Mouse (Mus musculus) natural killer cell, adult 2 months (primary cell): ENCODE results near the gene Litaf.
"Not testable (repeated sequence)": the region's sequence is repeated elsewhere in the genome, so short reads cannot be mapped to it uniquely, and the experiment has no call there.

Experiments
- DNase-seq, 2 experiments: peaks; one replicate each; pipeline ENCODE4 v3.0.0; 2022; ENCODE audit warnings: low spot score in 2 of 2

The Litaf gene

GRCm38 (mm10) chr16:11023618-11024017 lies 42.3 kb downstream of the Litaf start:
- DNase-seq = no peak

- no peak for DNase-seq
These were observed 43.9 kb downstream of the Litaf start for GRCm38 (mm10) chr16:11022113-11022489.

- no peak for DNase-seq
These were observed 44.4 kb downstream of the Litaf start for GRCm38 (mm10) chr16:11021403-11022112.

DNA sequence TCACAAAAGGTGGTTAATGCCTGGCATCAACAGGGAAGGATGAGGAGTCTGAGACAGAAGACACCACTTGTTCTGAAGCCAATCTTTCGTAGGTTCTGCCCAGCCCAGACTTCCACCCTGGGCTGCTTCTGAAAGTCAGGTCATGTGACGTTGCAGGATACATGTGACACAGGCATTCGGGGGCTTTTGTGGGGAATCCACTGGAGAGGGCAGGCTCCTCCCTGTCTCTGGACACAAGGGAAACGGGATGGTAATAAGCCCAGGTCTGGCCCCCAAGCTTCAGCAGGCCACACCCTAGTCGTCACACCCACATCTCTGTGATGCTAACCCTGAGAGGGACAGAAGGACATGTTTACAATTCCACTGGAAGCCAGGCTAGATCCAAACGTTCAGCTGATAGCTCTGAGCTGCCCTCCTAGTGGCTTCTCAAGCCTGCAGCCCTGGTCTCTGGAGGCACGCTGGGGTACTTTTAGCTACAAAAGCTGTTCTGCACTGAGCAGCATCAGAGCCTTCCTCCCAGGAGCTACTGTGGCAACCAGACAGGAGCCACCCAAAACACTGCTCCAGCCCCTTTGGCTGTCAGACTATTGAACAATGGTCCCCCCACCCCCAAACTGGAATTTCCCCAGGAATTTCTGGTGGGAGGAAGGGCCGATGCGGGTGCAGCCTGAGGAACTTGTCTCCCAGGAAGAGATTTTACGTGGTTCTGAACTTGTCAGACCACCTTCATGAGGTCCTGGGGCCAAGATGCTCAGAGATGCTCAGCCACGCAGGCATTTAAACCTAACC lies 48.0 kb downstream of the Litaf start:
- DNase-seq = no peak

GRCm38 (mm10) chr16:11016353-11016752 lies 49.6 kb downstream of the Litaf start:
- no peak for DNase-seq

DNA sequence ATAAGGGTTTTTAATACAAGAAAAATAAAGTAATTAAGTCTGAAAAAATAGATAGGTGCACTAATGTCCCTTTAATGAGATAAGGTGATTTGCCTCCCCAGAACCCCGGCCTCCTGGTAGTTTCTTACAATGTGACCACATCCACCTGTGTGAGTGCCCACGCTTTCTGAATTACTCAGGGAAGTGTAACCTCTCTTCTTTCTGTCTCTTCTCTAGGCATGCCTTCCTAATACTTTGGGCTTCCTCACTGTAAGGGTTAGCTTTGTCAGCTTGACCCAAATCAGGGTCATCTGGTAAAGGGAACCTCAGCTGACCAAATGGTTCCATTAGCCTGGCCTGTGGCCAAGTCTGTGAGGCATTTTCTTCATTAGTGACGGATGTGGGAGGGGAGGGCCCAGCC lies 51.5 kb downstream of the Litaf start:
- no peak for DNase-seq

- DNase-seq = not testable (repeated sequence)
These were observed 52.4 kb downstream of the Litaf start for GRCm38 (mm10) chr16:11013464-11014147.

- peak; percentile 55 to 64 for DNase-seq
These were observed 53.1 kb downstream of the Litaf start for GRCm38 (mm10) chr16:11012571-11013463.

DNA sequence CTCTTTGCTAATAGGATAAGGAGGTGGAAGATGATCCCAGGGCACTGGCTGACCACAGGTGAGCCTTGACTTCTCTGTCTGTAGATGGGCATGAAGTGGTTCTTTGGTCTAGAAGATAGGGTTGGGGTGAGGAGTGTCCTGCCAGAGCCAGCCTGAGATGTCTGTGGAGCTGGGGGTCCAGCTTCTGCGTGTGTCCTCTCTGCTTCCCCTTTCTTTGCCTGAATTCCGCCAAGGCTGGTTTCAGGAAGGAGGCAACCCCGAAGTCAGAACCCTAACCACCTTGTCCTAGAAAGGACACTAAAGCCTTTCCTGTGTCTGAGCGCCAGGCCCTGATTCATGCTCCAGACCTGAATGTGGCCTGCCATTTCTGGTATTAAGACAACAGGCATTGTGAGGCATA lies 54.0 kb downstream of the Litaf start:
- DNase-seq = no peak

GRCm38 (mm10) chr16:11011206-11011605 lies 54.8 kb downstream of the Litaf start:
- DNase-seq = no peak

DNA sequence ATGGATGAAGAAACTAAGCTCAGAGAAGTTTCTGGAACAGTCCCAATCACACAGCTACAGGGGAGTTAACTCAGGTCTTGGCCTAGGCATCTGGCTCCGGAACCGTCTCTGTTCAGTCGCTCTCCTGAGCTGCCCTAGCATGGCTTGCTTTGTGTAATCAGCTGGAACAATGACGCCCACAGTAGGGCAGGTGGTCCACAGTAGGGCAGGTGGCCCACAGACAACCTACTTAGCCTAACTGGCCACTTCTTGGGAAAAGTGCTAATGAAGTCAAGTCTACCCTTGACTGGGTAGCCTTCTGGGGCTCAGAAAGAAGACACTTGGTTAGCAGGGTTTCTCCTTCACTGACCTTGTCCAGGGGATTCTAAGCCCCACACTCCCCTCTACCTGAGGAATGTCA lies 55.7 kb downstream of the Litaf start:
- DNase-seq = no peak

DNA sequence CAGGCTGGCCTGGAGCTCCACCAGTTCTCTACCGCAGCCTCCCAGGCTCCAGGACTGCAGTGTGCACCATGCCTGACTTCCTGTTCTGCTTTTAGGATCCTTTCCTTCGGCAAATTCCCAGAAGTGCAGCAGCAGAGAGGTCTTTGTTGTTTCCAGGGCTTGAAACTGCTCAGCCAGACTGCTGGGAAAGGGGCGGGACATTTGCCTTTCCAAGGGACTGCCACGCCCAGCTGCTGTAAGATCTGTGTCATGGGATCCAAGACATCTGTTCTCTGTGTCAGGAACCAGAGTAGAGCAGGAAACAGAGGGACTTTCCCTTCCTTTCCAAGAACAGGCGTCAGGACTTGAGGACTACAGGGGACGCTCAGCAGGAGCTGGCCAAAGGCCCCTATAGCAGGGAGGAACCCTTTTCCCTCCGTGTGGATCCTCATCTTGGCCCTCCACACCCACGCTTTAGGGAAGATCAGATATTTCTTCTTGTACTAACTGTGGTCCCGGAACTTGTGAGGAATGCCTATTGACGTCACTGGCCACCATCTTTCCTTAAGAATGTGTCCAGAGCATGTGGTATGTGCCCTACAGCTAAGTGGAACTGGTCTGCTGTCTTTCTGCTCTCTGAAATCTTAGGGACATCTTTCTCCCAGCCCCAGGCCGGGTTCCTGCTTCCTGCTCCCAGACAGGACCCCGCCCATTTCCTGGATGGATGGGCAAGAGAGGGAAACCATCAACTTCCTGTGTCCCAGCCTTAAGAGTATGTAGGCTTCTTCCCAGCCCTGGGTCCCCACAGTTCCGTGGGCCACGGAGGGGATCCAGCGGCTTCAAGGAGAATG lies 57.6 kb downstream of the Litaf start:
- no peak for DNase-seq

DNA sequence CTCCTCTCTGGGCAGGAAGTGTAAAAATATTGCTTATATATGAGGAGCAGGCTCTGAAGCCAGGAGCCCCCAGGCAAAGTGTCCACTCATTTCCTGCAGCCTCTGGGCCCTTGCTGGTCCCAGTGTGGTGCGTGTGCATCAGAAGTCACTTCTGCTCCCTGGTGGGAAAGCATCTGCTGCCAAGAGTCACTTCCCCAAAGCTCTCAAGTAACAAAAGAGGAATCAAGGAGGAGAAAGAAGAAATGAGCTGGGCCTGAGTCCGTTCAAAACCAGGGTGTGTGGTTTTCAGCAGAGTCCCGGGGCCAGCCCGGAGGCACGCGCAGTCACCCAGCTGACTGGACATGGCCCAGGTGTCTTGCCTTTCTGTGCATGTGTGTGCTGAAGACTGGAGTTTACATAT lies 59.9 kb downstream of the Litaf start:
- peak in 1 of 2 experiments; percentile 26 for DNase-seq

DNA sequence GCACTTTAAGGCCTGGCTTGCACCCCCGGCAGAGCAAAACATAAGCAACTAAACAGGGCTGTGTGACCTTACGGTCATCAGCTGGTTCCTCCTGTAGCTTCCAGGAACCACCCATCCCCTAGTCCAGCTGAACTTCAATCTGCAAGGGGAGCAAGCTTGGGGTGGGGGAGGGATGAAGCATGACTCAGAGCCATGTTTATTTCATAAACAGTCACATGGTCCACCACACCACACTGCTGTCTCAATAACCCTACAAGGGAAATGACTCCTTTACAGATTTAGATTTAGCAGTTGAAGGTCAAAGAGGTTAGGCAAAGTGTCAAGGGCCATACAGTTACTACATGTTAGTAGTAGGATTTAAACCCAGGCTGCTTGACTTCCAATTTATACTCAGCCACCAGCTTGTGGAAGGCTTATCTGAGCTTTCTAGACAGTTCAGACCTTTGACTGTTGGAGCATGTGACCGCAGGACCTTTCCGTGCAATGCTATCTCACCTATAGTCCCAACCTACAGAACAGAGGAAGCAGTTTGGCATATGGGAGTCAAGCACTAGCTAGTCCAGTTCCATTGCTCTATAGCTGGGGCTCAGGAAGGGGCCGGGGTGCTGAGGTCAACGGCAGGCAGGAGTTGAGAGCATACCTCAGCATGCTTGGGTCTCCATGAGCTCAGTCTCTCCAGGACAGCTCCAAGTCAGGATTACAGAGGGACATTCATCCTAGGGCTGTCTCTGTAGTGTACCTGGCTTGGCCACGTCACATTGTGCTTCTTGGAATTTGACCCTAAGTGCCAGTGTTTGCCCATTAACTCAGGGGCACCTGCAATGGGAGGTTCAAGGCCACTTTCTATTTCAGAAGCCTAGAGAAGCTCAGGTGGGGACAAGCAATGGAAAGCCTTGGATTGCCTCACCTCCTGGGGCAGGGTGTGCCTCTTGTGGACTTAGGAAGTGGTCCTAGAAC lies 64.0 kb downstream of the Litaf start:
- DNase-seq = no peak

DNA sequence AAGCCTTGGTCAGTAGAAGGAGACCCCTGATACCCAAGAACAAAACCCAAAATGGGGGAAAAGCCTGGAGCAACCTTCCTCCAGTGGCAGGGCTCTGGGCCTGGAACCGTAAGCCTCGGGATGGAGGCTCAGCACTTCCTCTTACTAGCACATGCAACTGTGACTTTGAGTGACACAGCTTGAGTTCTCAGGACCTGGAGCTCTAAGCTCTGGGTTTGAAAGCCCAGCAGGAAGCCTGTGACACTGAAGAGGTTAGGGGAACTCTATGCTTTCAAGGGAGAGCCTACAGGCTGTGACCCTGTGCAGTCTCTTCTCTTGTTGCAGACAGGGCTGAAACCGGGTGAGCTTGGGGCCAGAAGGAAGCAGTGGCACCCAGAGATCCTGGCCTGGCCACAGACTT lies 66.1 kb downstream of the Litaf start:
- no peak for DNase-seq

- DNase-seq = no peak
These were observed 67.7 kb downstream of the Litaf start for GRCm38 (mm10) chr16:10998224-10998623.

DNA sequence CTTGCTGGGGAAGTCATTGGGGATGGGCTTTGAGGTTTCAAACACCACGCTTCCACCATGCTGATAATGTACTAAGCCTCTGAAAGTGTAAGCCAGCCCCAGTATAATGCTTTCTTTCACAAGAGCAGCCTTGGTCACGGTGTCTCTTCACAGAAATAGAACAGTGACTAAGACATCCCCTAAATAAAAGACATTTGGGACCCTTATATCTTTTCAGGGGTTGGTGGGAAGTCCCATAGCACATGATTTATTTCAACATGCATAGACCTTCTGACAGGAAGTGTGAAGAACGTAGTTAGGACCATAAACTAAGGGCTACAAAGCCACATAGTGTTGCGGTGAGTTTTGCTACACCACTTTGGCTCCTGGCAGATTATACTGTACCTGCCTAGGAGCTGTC lies 69.4 kb downstream of the Litaf start:
- DNase-seq = peak; percentile 46 to 64

DNA sequence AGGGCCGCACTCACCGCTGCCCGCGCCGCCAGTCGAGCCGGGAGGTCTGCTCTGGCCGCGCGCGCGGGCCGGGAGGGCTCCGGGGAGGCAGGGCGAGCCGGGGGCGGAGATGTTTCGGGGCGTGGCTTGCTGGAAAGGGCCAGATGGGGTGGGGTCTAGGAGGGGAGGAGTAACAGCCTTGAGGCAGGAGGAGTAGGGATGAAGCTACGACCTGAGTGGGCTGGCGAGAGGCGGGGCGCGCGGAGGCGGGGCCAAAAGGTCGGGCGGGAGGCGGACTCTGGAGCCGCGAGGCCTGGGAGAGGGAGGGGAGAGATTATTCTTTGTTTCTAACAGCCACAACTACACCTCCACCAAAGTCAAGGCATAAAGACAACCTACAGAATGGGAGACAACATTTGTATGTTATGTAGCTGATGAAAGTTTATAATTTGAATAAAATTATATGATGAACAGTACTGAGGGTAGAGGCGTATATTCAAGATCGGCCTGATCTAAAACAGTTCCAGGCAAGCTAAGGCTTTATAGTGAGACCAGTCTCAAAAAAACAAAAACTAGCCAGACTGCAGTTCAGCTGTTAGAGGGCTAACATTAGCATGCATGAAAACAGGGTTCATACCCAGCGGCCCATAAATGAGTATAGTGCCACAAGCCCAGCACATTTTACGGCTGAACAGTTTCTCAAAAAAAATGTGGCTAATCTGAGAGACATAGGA lies 72.8 kb downstream of the Litaf start:
- DNase-seq = peak; percentile 90 to 91
